Mouse (Mus musculus) urinary bladder, adult 2 months (tissue): ENCODE data around the gene Ms4a5. TPM values are rescaled to one million over a fixed set of nuclear protein-coding genes. Genes with fewer than 3 reads are reported as not detected.
"Not testable (repeated sequence)": the region's sequence is repeated elsewhere in the genome, so short reads cannot be mapped to it uniquely, and the experiment has no call there.

Experiments
- DNase-seq: peaks from one replicate; pipeline ENCODE4 v3.0.0; 2022; ENCODE audit warnings: low spot score
- polyA plus RNA-seq: library from polyadenylated mRNA; depleted of rRNA; stranded (reverse); fragments of >200 nt; gene quantifications from 2 replicates; pipeline ENCODE4 v1.2.3, GENCODE M21; 2012; rRNA removed

Gene Ms4a5
- not detected in 2 replicates for polyA plus RNA-seq

DNA sequence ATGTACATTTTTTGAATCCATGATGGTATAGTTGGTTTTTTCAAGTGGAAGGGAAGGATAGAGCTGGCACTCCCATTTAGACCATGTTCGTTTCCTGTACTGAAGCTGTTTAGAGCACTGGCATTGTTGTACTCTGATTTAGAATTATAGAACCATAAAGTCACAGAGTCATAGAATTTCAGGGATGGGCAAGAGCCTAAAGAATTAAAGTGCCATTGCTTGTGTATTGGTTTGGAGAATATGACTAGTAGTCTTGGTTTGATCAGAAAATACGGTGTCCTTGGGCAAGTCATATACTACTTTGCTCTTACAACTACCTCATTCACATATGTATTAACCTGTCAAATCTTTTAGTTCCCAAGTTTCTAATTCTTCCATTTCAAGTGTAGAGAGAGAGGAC is at the start of gene Ms4a5:
Gene Ms4a5 (minus strand): TSS at position 101 of the 400 bp plus-strand sequence.
- no peak for DNase-seq

DNA sequence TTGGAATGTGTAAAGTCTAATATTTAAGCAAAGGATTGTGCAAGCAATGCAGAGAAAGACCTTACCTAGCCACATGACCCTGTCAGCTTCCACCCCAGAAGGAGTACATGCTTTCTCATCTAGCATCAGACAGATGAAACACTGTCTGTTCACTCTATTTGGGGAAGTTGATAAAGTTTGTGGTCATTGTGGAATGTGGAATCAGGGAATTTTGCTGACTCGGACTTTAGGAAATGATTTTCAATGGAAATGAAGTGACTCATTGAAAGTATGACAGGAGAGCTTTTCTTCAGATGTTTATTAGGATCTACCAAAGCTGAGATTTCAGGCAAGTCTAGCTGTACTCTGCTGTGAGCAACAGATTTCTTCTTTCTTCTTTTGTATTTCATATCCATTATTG is 37.5 kb upstream of the Ms4a5 start:
- DNase-seq, result no peak

DNA sequence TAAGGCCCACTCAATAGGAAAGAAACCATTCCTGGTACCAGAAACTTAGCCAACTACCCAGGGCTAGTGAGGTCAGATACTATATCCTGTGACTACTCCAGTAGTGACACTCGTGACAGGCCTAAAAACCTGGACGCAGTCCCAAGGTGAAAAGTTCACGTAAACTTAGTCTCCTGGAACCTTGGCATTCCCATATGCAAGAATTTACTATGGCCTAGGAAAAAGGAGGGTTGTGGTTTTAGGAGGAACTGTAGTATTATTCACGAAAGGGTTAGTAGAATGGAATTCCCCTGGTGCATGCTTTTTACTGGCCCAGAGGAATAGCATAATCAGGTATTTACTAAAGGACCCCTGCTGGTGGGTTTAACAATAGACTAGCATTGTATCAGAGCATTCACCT is 33.1 kb upstream of the Ms4a5 start:
- DNase-seq, result no peak

DNA sequence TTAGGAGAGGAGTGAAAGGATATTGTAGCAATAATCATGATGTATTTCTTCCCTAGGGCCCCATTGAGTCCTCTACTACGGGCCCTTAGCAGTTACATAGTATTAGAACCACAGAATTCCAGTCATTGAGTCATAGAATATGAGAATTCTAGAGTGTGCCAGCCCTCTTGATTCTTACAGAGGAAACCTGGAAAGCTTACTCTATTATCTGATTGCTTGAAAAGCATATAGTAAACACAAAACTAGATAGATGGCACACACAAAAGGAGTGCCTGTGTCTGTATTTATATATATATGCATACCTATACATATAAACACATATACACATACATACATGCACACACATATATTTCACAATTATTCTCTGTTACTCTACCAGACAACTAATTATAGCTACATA is 30.7 kb upstream of the Ms4a5 start, which contains the start of gene Ms4a14:
Gene Ms4a14 (minus strand): TSS at position 101 of the 400 bp plus-strand sequence.
- DNase-seq, result no peak

DNA sequence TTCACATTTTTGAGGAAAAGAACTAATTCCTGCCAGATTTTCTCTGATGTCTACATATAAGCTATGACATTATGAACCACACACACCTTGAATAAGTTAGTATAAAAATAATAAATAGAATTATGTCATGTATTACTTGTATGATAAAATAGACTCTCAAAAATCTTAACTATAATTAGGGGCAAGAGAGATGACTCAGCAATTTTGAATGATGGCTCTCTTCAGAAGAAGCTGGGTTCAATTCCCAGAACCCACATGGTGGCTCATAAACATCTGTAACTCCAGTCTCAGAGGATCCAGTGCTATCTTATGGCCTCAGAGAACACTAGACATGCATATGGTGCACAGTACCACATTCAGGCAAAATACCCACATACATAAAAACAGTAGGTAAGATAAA is 25.2 kb upstream of the Ms4a5 start:
- DNase-seq, result no peak

DNA sequence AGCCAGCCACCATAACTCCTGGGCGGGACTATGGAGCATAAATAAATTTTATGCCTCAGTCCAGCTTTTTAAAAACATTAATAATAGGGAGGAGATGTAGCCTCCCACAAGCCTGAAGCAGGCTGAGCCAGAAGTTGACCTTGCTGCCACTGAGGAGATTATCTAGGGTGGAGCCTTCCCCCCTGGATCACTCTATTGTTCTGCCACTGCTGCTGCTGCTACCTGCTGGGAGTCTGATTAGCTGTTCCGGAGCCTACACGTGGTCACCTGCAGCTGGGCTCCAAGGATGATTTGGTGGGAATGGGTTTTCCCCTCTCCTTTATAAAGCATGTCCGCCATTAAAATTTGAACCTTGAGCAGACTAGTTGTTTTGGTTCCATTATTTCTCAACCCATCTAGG is 15.9 kb upstream of the Ms4a5 start:
- DNase-seq, result not testable (repeated sequence)

DNA sequence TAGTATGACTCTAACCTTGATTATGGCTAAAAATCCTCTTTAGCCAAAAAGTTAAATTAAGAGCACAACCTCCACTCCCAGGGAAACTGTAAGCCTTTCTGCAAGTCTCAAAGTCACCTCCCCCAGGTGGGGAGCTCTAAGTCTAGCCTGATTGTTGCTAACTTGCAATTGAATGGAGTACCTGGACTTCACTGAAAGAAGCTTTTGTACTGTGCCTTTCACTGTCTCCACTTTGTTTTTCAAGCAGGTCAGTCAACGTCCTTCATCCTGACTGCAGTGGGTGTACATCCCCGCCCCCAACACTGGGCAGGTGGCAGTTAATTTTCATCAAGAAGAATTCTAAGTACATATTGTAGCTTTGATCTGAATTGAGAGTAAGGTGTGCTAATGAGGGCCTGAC is 15.3 kb upstream of the Ms4a5 start:
- no peak for DNase-seq

DNA sequence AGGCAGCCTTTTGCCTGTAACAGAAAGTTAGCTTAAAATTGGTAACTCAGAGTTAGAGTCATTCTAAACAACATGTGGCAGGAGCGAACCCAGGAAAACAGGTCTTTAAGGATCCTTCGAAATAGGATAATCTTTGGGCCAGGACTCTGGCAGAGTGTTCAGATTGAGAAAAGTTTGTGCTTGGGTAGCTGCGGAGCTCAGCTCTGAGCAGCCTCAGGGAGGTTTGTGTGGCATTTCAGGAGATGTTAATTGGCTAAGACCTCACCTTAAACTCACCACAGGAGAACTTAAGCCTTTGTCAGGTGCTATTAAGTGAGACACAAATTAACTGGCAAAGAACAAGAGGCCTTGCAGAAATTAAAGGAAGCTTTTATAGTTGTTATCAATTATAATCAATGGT is 9.9 kb upstream of the Ms4a5 start:
- DNase-seq, result not testable (repeated sequence)

DNA sequence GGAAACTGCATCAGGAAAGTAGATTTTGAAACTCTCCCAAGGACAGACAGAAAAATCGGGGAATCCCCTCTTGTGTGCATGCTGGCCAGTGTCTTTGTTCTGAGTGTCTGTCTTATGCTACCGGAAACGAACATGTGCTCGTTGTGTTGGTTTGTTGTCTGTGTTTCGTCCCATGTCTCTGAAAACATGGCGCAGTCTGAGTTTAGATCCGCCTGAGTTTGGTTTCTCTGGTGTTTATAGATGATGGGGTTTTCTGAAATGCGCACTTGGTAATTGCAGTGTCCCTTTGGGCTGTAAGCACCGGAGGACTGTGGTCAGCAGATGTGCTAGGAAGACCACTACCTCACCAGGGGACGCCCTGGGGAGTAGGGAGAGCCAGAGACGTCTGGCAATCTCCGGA is 9.3 kb upstream of the Ms4a5 start:
- DNase-seq, result no peak

DNA sequence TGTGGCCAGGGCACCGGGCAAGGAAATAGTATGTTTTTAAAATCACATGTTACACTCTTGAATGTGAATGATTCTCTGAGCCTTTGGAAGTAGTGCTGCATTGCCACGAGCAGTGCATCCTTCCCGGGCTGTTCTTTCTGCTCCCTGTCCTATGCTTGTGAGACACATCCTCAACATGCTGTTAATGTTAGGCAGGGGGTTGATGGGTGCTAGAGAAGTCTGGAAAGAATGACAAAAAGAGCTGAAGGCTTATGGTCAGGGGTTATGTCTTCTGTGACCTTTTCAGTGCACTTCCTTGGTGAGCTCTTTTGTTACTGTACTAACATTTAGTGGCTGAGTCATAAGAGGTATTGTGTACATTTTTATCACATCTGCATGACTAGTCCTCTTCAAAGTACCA is 3.5 kb downstream of the Ms4a5 start:
- no peak for DNase-seq

DNA sequence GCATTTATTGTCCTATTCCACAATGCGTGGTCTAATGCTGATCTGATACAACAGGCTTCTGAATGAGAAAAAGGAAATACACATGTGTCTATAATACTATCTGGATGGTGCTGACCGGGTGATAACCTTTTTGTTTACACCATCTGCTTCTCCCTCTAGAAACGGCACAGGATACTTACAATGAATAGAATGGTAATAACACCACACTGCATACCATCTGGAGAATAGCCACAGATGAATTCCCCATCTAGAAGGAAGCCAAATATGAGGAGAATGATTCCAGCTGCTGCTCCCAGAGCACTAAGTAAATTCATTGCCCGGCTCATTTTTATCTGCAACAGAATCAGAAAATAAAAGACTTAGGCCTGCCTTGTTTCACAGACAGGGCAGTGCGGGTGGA is 7.2 kb downstream of the Ms4a5 start:
- DNase-seq, result no peak

DNA sequence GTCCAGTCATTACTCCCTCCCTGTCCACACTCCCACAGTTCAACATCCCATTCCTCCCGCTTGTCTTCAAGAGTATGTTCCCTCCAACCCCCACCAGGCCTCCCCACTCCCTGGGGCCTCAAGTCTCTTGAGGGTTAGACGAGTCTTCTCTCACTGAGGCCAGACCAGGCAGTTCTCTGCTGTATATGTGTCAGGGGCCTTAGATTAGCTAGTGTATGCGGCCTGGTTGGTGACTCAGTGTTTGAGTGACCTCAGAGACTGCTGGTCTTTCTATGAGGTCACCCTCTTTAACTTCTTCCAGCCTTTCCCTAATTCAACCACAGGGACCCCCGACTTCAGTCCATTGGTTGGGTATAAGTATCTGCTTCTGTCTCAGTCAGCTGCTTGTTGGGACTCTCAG is 16.7 kb downstream of the Ms4a5 start:
- DNase-seq, result no peak

DNA sequence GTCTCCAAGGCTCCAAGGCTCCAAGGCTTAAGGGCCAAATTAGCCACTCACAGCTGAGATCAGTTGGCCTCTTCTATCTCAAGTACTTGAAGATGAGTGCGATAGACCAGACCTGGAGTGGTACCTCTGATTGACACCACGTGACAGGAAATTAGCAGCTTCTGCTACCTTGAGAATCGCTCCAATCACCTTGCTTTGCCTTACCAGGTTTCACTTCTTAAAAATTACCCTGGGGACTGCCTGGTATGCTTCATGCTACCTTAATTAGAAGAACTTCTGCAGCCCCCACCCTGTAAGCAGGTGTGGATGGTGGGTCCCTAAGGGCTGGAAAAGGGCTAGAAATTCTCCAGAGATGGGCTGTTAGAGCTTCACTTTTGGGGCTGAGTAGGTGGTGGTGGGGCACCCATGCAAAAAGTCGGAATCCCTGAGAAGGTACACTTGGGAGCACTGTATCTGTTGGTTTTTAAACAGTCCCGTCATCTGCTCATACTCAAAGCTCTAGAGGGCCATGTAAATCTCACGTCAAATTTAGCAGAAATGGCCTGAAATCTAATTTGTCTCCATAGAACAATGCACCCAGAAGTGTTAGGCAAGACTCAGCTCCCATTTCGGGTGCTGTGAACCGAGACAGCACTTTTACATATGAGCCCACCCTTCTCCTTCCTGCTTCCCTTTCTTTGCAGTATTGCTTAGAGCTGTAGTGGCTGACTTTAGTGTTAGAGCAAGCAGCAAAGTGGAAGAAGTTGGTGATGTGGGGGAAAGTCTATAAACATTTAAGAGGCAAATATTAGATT is 17.4 kb downstream of the Ms4a5 start, which contains the start of gene Ms4a1:
Gene Ms4a1 (minus strand): TSS at position 190 of the 794 bp plus-strand sequence.
- no peak for DNase-seq

DNA sequence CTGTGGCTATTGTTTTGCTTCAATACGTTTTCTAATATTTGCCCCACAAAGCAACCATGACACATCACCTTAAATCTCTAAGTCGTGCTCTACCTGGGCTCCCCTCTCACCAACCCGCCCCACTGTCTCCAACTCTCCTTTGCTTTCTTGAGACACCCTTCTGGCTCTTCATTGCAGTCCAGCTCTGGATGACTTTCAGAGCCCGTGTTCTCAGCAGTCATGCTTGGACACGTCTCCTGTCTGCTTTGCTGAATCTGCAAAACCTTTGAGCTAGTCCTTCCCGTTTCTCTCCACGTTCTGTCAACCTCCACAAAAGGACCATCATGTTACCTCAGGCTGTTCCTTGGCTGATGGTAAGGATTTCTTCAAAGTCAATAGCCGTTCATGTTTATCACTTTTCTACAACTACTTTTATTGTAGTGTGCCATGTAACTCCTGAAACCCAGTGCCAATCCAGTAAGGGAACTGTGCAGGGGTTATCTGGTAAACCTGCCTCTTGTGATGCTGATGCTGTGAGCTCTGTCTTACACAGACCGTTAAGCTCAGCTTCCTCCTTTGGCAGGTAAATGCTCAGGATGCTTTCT is 19.0 kb downstream of the Ms4a5 start:
- DNase-seq, result no peak

DNA sequence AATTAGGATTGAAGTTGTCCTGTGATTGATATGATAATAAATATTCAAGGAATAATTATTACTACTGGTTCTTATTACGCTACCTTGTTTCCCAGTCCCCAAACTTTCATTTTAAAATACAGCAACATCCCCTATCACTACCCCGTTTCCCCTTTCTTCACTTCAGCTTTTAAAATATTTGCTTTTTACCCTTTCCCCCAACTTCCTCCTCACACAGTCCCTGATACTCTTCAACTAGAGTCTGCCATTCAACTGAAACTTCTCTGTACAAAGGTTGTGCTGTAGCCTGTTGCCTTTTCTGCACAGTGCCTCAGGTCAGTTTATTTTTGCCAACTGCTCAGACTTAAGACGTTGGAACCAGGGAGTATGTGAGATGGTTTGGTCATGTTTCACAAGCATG is 20.1 kb downstream of the Ms4a5 start:
- DNase-seq, result no peak

DNA sequence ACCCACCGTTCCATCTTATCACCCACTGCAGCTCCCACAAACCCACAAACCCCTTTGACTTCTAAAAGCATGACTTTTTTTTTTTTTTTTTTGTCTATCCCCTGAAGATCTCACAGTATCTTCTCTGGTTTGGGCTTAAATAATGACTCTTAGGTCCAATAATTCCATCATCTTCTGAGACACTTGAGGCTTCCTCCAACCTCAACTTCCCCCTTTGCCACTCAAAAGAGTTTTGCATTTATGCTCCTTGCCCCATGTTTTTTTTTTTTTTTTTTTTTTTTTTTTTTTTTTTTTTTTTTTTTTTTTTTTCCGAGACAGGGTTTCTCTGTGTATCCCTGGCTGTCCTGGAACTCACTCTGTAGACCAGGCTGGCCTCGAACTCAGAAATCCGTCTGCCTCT is 20.7 kb downstream of the Ms4a5 start:
- not testable (repeated sequence) for DNase-seq

DNA sequence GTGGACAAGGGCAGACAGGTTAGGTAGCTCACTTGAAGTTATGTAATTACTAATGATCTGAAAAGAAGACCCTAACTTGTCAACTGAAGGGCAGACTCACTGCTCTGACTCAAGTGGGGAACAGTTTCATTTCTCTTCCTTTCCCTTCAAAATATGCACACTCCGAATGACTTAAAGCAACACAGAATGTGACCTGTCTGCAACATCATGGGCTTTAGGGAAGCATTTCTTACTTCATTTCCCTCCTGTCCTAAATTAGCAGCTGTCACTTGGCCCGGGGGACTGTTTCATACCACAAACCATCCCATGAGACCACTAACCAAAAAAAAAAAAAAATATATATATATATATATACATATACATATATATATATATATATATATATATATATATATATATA is 22.2 kb downstream of the Ms4a5 start:
- DNase-seq, result no peak

DNA sequence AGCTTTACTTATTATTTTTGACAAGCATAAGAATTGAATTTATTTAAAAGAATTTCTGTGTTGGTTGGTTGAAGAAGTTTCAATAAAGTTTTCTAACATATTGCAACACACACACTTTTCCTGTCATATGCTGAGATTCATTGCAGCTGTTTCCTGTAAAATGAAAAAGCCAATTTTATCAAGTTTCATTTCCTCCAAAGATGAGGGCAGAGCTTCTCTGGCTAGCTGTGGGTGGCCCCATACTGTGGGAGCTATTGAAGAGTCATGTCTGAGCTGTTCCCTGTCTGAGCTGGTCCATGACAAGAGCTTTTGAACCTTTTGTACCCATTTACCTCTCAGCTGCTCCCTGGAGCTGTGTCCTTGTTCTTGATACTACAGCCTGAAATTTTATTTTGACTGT is 39.4 kb downstream of the Ms4a5 start:
- DNase-seq, result no peak

DNA sequence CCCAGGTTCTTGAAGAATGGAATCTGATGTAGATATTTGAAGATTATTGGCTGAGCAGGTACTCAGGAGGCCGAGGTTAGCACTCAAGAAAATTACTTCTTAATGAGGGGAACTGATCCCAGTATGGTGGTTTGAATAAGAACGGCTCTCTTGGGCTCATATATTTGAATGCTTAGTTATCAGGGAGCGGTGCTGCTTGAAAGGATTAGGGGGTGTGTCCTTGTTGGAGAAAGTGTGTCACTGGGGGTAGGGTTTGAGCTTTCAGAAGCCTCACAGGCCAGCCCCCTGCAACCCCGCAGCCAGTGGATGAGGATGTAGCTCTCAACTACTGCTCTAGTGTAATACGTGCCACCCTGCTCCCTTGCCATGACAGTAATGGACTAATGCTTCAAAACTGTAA is 41.1 kb downstream of the Ms4a5 start:
- DNase-seq, result no peak

DNA sequence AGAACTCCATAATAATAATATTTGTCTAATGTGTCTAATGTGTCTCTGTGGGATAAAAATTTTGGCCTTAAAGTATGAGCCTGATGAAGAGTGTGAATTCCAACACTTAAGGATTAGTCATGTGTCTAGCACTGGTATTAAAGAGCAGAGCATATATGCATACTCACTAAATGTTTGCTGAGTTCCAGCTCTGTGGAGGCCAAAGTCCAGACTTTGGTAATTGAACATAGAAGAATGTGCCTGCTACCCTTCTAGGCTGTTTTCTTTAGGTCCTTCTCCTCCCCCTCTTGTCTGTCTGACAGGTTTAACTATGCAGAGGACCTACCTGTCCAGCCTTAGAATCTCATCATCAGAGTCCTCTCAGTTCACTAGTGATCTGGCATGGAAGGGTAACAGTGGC is 47.9 kb downstream of the Ms4a5 start:
- DNase-seq, result no peak

DNA sequence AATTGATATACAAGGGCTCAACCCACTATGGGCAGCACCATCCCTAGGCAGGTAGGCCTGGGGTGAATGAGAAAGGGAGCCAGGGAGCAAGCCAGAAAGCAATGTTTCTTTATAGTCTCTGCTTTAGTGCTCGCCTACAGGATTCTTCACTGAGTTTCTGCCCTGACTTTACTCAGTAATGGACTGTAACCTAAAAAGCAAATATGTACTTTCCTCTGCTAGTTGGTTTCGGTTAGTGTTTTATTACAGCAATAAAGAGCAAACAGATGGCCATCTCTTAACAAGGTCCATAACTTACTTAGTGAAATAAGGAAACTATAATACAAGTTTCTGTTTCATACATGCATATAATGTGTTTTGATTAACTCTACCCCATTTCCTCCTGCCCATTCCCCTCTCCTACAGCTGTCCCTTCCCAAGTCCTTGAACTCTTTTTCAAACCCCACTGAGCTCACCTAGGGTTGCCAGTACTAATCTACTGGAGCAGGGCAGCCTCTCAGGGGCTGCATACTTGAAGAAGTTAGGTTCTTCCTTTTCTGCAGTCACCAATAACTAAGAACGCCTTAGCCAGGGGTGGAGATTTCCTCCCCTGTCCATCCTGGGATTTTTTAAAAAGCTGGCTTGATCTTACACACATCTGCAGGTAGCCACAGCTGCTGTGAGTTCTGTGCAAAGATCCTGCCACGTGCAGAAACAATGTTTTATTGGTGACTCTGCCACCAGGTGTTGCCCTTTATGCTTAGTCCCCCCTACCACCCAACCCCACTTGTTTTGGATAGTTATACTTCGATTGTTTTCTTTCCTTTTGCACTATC is 48.5 kb downstream of the Ms4a5 start:
- DNase-seq, result no peak

DNA sequence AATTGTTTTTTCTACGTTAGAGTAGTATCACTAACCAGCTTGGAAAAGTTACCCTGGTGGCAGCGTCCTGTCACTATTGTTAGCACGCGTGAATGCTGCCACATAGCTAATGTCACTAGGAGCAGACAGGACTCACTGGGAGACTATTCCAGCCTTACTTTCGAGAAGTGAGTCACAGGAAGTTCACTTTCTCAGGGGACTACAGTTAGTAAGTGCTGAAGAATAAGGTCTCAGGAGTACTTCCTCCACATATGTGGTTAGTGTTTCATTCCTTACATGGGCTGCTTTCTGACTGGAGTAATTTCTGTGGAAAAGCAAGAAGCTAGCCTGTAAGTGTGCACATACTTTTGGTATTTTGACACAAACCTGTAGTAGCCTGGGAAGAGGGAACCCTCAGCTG is 49.4 kb downstream of the Ms4a5 start:
- no peak for DNase-seq

DNA sequence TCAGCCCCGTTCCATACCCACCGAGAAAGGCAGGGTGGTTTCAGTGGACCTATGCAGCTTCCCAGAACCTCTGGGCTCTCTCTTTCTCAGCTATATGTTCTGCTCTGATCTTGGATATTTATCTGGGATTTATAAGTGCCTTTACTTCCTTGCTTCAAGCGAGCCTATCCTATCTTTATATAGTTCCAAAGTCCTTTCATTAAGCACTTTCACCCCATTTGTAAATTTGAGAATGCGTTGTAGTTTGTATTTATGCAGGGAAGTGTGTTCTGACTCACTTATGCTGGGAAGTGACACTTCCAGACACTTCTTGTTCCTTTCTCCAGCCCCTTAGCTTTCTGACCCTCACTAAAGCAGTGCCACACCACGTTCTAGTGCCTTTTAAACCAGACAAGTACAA is 51.3 kb downstream of the Ms4a5 start, which contains the start of gene Ms4a12:
Gene Ms4a12 (minus strand): TSS at position 101 of the 400 bp plus-strand sequence.
- DNase-seq, result no peak
